11 mouse cellular contexts compared by ENCODE assay signal in genomic region chr2:162219507-162219906, GRCm38 (mm10).
DNase-seq lines count a peak whose midpoint lies in the region; ATAC-seq lines count a peak whose summit lies in the region.
"Had no signal": no experiment of that assay in that cellular context is flagged by ENCODE, and none has a peak within 500 bp of the region (broad histone marks: within the 10 kb centered on the region; RNA-seq: fewer than 3 reads in every experiment).

No protein-coding gene starts in this region.

- no peaks in the 10 kb centered on the region for H3K27me3 ChIP-seq in forebrain, embryonic 15.5 days
- H3K27me3 ChIP-seq in forebrain, embryonic 12.5 days: no peaks in the 10 kb centered on the region
- no peaks in the 10 kb centered on the region for H3K27me3 ChIP-seq in heart, embryonic 10.5 days (ENCODE audit: insufficient read depth, poor library complexity, severe bottlenecking)
- H3K27me3 ChIP-seq in neural tube, embryonic 15.5 days (replicated peaks): no peaks in the 10 kb centered on the region
- H3K27me3 ChIP-seq: embryonic facial prominence, embryonic 12.5 days had no signal

- H3K36me3 ChIP-seq in forebrain, embryonic 15.5 days: no peaks in the 10 kb centered on the region
- H3K36me3 ChIP-seq in forebrain, embryonic 12.5 days (replicated peaks): no peaks in the 10 kb centered on the region
- H3K36me3 ChIP-seq in heart, embryonic 10.5 days: no peaks in the 10 kb centered on the region
- H3K36me3 ChIP-seq in neural tube, embryonic 15.5 days: no peaks in the 10 kb centered on the region
- H3K36me3 ChIP-seq: embryonic facial prominence, embryonic 12.5 days had no signal

- H3K4me3 ChIP-seq in forebrain, embryonic 15.5 days: no peak overlapping the region
- H3K4me3 ChIP-seq in forebrain, embryonic 12.5 days (replicated peaks): no peak overlapping the region
- no peak overlapping the region for H3K4me3 ChIP-seq in heart, embryonic 10.5 days
- no peak overlapping the region for H3K4me3 ChIP-seq in neural tube, embryonic 15.5 days (replicated peaks)
- H3K4me3 ChIP-seq: embryonic facial prominence, embryonic 12.5 days had no signal

- WGBS in forebrain, embryonic 15.5 days: 69% methylated on average over 4 of the region's 4 CpGs
- 91% methylated on average over 4 of the region's 4 CpGs for WGBS in forebrain, embryonic 12.5 days
- 86% methylated on average over 4 of the region's 4 CpGs for WGBS in heart, embryonic 10.5 days
- 88% methylated on average over 4 of the region's 4 CpGs for WGBS in neural tube, embryonic 15.5 days

- peaks cover 8% of the 10 kb centered on the region; the same call in 1 of the 2 replicates for H3K4me1 ChIP-seq in forebrain, embryonic 15.5 days
- H3K4me1 ChIP-seq in forebrain, embryonic 12.5 days: no peaks in the 10 kb centered on the region
- H3K4me1 ChIP-seq in heart, embryonic 10.5 days: peaks cover 6% of the 10 kb centered on the region; the same call in 1 of the 2 replicates
- no peaks in the 10 kb centered on the region for H3K4me1 ChIP-seq in neural tube, embryonic 15.5 days
- H3K4me1 ChIP-seq: embryonic facial prominence, embryonic 12.5 days had no signal

- no peaks in the 10 kb centered on the region for H3K9me3 ChIP-seq in forebrain, embryonic 15.5 days
- no peaks in the 10 kb centered on the region for H3K9me3 ChIP-seq in forebrain, embryonic 12.5 days
- no peaks in the 10 kb centered on the region for H3K9me3 ChIP-seq in heart, embryonic 10.5 days
- no peaks in the 10 kb centered on the region for H3K9me3 ChIP-seq in neural tube, embryonic 15.5 days (replicated peaks)
- H3K9me3 ChIP-seq: embryonic facial prominence, embryonic 12.5 days had no signal

- DNase-seq in cerebellum, postnatal 36 days: peak; percentile 51 to 57
- DNase-seq in layer of hippocampus, postnatal 14 days (ENCODE audit: low spot score in 2 of 2): peak; percentile 45 to 85
- peak; percentile 17 for DNase-seq in right cerebral cortex, postnatal 14 days
- DNase-seq in heart, embryonic 10.5 days (ENCODE audit: low spot score): no peak
- DNase-seq in lung, postnatal 25 days (ENCODE audit: low spot score): no peak
- DNase-seq: gastrocnemius, postnatal 25 days; kidney, postnatal 14 days had no signal

- H3K4me2 ChIP-seq in forebrain, embryonic 15.5 days (replicated peaks): no peak overlapping the region
- no peak overlapping the region for H3K4me2 ChIP-seq in forebrain, embryonic 12.5 days
- no peak overlapping the region for H3K4me2 ChIP-seq in neural tube, embryonic 15.5 days
- H3K4me2 ChIP-seq: embryonic facial prominence, embryonic 12.5 days had no signal

- ATAC-seq in forebrain, embryonic 15.5 days (replicated peaks): 0 out of 2 replicates have a peak, but pooled peaks have one; percentile 64
- no peak for ATAC-seq in forebrain, embryonic 12.5 days (ENCODE audit: low FRiP score)
- no peak for ATAC-seq in neural tube, embryonic 15.5 days (ENCODE audit: low FRiP score)

- H3K9ac ChIP-seq in forebrain, embryonic 15.5 days (replicated peaks): no peak overlapping the region
- H3K9ac ChIP-seq in forebrain, embryonic 12.5 days: no peak overlapping the region
- H3K9ac ChIP-seq in neural tube, embryonic 15.5 days (replicated peaks): no peak overlapping the region
- H3K9ac ChIP-seq: embryonic facial prominence, embryonic 12.5 days had no signal

- no peak overlapping the region for H3K27ac ChIP-seq in forebrain, embryonic 15.5 days (replicated peaks)
- no peak overlapping the region for H3K27ac ChIP-seq in forebrain, embryonic 12.5 days
- no peak overlapping the region for H3K27ac ChIP-seq in heart, embryonic 10.5 days
- no peak overlapping the region for H3K27ac ChIP-seq in neural tube, embryonic 15.5 days (replicated peaks)
- H3K27ac ChIP-seq: embryonic facial prominence, embryonic 12.5 days had no signal

Comparison
In these comparisons a context has a peak if more than half of its experiments do, and no peak if none do; other contexts are left out.
1. DNase-seq: peak in cerebellum, postnatal 36 days (2 of 2), layer of hippocampus, postnatal 14 days (2 of 2) and right cerebral cortex, postnatal 14 days (single experiment); none in heart, embryonic 10.5 days (single experiment) and lung, postnatal 25 days (single experiment).